Mouse (Mus musculus): ENCODE measurements around the gene Vwc2l.

- no peak for TF ChIP-seq CTCF (IDR thresholded peaks at IDR 0.05; ENCODE audit: low read depth)
- TF ChIP-seq EP300 (optimal IDR thresholded peaks at IDR 0.05), result no peak
Observed at GRCm38 (mm10) chr1:70692529-70692928, 33.0 kb upstream of the Vwc2l start.
